Mouse (Mus musculus) liver, postnatal 0 days (tissue): ENCODE results near the gene Agbl4.

Experiments
- CTCF ChIP-seq: sonication (generic); IDR thresholded peaks from 2 replicates; pipeline ENCODE4 v1.5.1; 2016; ENCODE audit warnings: antibody characterized with exemption, low read depth
- EP300 ChIP-seq: IDR thresholded peaks from 2 replicates; pipeline ENCODE4 v1.6.1; 2016; ENCODE audit warnings: antibody characterized with exemption, low read depth, mild to moderate bottlenecking

DNA sequence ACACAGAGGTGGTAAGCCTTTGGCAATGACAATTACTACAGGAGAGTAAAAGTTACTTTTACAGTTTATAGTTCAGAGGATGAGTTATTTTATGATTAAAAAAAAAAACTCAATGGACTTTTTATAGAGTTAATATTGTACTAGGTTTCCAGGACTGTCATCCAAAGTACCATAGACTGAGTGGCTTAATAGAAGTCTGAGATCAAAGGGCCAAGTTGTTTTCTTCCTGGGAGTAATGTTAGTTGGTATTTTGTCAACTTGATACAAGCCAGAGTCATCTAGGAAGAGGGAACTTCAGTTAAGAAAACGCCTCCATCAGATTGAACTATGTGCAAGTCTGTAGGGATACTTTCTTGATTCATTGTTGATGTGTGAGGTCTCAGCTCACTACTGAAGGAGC lies 1303.9 kb downstream of the Agbl4 start:
- no peak for TF ChIP-seq CTCF
- TF ChIP-seq EP300: no peak
